Mouse (Mus musculus) thymus, postnatal 25 days (tissue): Measurements from ENCODE around the gene Hist1h4d.

Experiments
- DNase-seq: peaks from one replicate; pipeline ENCODE4 v3.0.0; 2022

The Hist1h4d gene

GRCm38 (mm10) chr13:23597957-23598356 lies 16.6 kb downstream of the Hist1h4d start:
- peak; percentile 80 for DNase-seq

DNA sequence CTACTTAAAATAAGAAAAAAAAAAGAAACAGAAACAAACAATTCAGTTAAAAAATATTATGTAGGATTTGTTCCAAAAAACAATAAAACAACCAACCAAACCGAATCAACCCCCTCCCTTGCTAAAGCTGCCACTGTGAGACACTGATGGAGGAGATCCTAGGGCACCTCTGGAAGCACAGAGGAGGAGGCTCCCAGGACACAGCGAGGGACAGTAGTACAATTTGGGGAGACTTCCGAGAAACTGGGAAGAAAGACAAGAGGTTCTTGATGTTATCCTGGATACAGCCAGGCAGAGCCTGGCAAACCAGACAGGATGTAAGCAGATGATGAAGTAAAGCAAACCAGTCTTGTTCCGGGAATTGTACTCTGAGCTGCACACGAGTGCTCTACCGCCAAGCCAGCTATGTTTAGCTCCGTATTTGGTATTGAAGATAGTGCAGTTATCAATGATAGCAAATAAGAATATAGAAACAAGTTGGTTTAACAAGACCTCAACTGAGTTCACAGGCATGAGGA lies 21.8 kb downstream of the Hist1h4d start:
- no peak for DNase-seq

- no peak for DNase-seq
Observed at GRCm38 (mm10) chr13:23604452-23604851, 23.1 kb downstream of the Hist1h4d start.

DNA sequence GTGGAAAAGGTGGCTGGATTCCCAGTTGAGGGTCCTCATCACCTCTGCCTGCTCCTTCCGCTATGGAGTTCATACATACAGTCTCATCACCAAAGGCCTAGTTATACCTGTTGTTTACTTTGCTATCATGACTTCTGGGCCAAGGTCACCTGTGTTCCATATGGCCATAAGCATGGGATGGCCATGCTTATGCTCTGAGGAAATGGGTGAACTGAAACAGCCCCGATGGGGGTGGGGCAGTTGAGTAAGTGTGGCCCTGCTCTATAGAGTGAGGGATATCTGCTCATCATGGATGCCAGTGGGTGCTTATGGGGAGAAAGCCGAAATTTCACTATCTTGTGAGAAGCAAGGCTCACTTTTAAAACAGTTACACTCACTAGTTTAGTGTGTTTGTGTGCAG lies 23.7 kb downstream of the Hist1h4d start:
- DNase-seq: no peak

DNA sequence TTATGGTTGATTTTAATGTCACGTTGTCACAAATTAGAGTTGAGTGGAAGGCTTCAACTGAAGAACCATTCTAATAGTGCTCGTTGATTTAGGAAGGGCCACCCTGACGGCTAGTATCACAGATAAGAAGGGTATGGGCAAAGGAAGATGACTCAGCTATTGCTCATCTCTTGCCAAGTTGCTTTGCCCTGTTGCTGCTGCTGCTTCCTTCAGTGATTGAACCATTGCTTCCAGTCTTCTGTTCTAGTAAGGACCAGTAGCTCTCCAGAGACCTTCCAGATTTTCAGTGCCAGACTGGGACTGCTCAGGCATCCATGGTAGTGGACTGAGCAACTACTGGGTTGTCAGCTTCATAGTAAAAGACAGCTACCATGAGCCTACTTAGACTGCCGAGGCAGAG lies 27.8 kb downstream of the Hist1h4d start:
- DNase-seq: no peak

GRCm38 (mm10) chr13:23609844-23610243 lies 28.4 kb downstream of the Hist1h4d start:
- DNase-seq: no peak

DNA sequence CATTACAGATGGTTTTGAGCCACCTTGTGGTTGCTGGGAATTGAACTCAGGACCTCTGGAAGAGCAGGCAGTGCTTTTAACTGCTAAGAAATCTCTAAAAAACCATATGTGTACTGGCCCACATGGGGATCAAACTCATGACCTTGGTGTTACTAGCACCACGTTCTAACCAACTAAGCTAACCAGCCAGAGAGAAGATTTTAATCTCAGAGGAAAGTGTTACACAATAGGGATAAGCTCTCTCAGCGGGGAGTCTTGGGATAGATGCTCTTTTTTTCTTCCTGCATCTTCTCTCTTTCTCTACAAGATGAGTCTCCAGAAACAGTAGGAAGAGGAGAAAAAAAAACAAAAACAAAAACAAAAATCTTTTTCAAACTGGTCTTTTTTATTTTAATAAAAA lies 29.0 kb downstream of the Hist1h4d start:
- DNase-seq: no peak

- no peak for DNase-seq
Observed at GRCm38 (mm10) chr13:23611638-23612037, 30.2 kb downstream of the Hist1h4d start.

GRCm38 (mm10) chr13:23620056-23620732 lies 38.8 kb downstream of the Hist1h4d start:
- peak; percentile 11 for DNase-seq

GRCm38 (mm10) chr13:23620733-23621531 lies 39.5 kb downstream of the Hist1h4d start, which contains the start of gene Hist1h2be:
Gene Hist1h2be, minus strand, starts transcription at chr13:23621124.
- peak; percentile 72 for DNase-seq

DNA sequence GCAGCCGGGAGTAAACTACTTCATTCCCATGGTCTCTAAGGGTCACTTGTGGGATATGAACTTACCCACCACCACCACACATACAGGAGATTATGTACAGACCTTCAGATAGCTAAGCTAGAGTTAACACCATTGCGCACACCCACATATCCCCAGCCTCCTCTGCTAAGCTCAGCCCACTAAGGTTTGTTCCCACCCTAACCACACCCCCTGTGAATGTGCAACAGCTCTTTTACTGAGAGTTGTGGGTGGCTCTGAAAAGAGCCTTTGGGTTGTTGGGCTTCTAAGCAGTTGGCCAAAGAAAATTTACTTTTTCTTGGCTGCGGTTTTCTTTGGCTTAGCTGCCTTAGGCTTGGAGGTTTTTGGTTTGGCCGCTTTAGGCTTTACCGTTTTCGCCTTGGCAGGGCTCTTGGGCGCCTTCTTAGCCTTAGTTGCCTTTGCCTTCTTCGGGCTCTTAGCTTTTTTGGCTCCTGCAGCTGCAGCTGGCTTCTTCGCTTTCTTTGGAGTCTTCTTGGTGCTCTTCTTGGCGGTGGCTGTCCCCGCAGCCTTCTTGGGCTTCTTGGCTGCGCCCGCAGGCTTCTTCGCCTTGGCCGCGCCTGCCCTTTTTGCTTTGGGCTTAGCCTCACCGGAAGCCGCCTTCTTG lies 40.3 kb downstream of the Hist1h4d start:
- peak; percentile 71 for DNase-seq

GRCm38 (mm10) chr13:23622175-23622671 lies 40.8 kb downstream of the Hist1h4d start, which contains the start of gene Hist1h1e:
Gene Hist1h1e, minus strand, starts transcription at chr13:23622558.
- DNase-seq: peak; percentile 90

GRCm38 (mm10) chr13:23622861-23623450 lies 41.6 kb downstream of the Hist1h4d start:
- peak; percentile 16 for DNase-seq

DNA sequence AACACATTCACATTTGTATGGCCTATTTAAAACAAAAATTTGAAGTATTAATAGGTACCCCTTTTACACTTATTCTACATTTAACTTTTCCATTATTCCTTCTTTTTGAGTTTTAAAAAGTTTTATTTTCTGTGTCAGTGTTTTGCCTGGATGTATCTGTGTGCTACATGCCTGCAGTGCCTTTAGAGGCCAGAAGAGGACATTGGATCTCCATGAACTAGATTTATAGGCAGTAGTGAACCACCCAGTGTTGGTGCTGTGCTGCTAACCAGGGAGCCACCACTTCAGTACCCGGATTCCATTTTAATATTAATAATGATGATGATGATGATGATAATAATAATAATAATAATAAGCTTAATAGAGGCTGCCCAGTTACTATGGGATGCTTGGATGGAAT lies 49.3 kb downstream of the Hist1h4d start:
- DNase-seq: peak; percentile 6
